Mouse (Mus musculus) testis, adult 2 months (tissue): ENCODE results near the gene Pip5k1b.
A peak's percentile ranks its signal among the peaks of the same experiment; 100 is the strongest.

Experiments
- CTCF ChIP-seq: fragments of 200-500 bp; IDR thresholded peaks from 2 replicates; pipeline ENCODE4 v1.5.1; 2012; ENCODE audit warnings: low read depth, mild to moderate bottlenecking, inconsistent platforms, low read length, moderate library complexity; ENCODE audit not compliant: control insufficient read depth, insufficient read depth, insufficient replicate concordance
- POLR2A ChIP-seq: fragments of 200-500 bp; IDR thresholded peaks from 2 replicates; pipeline ENCODE4 v1.6.1; 2012; ENCODE audit warnings: low read depth, mild to moderate bottlenecking, inconsistent platforms, low read length, moderate library complexity; ENCODE audit not compliant: control insufficient read depth

DNA sequence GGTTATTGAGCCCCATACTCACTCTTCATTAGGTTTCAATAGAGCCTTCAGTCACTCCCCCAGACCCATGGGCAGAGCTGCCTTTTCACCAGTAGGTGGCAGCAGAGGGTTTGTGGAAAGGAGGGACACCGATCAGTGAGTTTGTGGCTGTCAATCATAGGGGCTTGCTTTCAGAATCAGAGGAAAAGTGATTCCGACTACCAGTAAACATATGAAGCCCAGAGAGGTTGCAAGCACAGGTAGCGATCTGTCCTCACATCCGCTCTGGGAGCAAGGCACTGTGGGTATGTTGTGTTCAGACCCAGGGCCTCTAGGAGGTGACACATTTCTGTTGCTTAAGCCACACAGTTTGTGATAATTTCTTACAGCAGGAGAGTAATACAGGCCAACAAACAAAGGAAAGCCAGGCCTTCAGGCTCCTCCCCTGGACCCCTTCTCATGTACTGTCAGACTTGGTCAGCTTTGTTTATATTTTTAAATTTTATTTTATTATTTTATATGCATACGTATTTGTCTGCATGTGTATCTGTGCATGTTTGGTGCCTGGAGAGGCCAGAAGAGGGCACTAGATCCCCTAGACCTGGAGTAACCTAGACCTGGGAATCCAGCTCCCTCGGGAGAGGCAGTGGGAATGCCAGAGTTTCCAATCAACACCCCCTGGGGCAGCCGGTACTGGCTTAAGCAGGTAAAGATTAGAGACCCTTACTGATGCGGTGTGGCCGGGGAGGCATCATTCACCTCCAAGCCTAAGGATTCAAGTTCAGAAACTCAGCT is 254.5 kb downstream of the Pip5k1b start:
- TF ChIP-seq CTCF (peak; percentile 88), POLR2A (no peak)
